Mouse (Mus musculus) midbrain, embryonic 13.5 days (tissue): ENCODE measurements around the gene Il9. TPM values are rescaled to one million over a fixed set of nuclear protein-coding genes. Genes with fewer than 3 reads are reported as not detected.

Experiments
- ATAC-seq: fragments of 200-750 bp; cut with Nextera tagmentation; 2 replicates; pipeline ENCODE4 v1.8.0; 2017; ENCODE audit warnings: mild to moderate bottlenecking, moderate TSS enrichment, moderate library complexity
- H3K27ac ChIP-seq: fragments of 300-500 bp; sonication (generic); 2 replicates; pipeline ENCODE4 v1.5.1; 2015; ENCODE audit warnings: inconsistent platforms, mild to moderate bottlenecking, moderate library complexity
- H3K27me3 ChIP-seq: fragments of 300-500 bp; sonication (generic); 2 replicates; pipeline ENCODE4 v1.6.1; 2015; ENCODE audit warnings: mild to moderate bottlenecking, inconsistent platforms
- H3K36me3 ChIP-seq: fragments of 300-500 bp; sonication (generic); 2 replicates; pipeline ENCODE4 v1.6.1; 2015; ENCODE audit warnings: mild to moderate bottlenecking, inconsistent platforms
- H3K4me1 ChIP-seq: fragments of 300-500 bp; sonication (generic); replicated peaks from 2 replicates; pipeline ENCODE4 v1.6.1; 2015; ENCODE audit warnings: inconsistent platforms
- H3K4me2 ChIP-seq: fragments of 300-500 bp; sonication (generic); replicated peaks from 2 replicates; pipeline ENCODE4 v1.6.1; 2015; ENCODE audit warnings: moderate library complexity, mild to moderate bottlenecking, inconsistent platforms
- H3K4me3 ChIP-seq: fragments of 300-500 bp; sonication (generic); replicated peaks from 2 replicates; pipeline ENCODE4 v1.5.1; 2015; ENCODE audit warnings: mild to moderate bottlenecking, inconsistent platforms
- H3K9ac ChIP-seq: fragments of 300-500 bp; sonication (generic); replicated peaks from 2 replicates; pipeline ENCODE4 v1.6.1; 2015; ENCODE audit warnings: mild to moderate bottlenecking, inconsistent platforms
- H3K9me3 ChIP-seq: fragments of 300-500 bp; sonication (generic); 2 replicates; pipeline ENCODE4 v1.6.1; 2016; ENCODE audit warnings: mild to moderate bottlenecking, inconsistent platforms
- WGBS: fragments of 180-500 bp; shearing (Covaris S2); methylation state at CpG from one replicate; pipeline ENCODE4 v1.1.7; 2015; 5-methylcytosine and 5-hydroxymethylcytosine counted together
- polyA plus RNA-seq: library from polyadenylated mRNA; unstranded; fragments of >200 nt; fragmentation: Nextera tagmentation; extraction: Ambion mirVana; gene quantifications from 2 replicates; pipeline ENCODE4 v1.2.1, GENCODE M21; 2015

The Il9 gene
- polyA plus RNA-seq, 1 experiment from 2014 or later: not detected

DNA sequence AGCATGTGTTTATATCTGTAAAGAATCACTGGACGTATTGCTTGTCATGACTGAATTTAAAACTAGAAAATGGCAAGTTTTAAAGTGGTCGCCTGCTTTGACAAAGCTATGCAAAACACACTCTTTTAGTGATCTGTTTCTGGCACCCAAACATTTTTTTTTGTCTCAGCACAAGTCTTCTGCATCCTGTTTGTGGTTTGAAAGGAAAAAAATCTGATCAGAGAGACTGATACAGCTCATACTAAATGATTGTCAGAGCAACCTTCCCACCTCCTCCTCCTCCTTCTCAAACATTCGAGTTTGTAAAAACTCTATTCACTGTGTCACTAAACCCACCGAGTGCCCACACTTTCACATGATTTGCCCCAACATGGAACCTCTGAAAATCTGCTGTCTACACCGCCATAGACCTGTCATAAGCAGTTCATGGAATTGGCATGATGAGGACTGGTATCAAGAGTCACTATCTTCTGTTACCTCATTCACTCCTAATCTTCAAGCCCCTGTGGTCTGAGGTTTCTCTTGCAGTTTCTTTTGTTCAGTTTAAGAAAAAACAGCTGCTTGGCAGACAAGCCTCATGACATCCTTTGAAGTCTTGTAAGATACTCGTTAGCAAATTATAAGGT, 24.9 kb upstream of the Il9 start:
- no peak overlapping the region for H3K27ac ChIP-seq
- ATAC-seq: no peak
- H3K9me3 ChIP-seq: no peaks in the 10 kb centered on the region
- no peak overlapping the region for H3K9ac ChIP-seq
- no peaks in the 10 kb centered on the region for H3K4me1 ChIP-seq
- no peaks in the 10 kb centered on the region for H3K36me3 ChIP-seq
- no peak overlapping the region for H3K4me2 ChIP-seq
- no peaks in the 10 kb centered on the region for H3K27me3 ChIP-seq
- H3K4me3 ChIP-seq: no peak overlapping the region
- 80% methylated on average over 6 of the region's 6 CpGs for WGBS

DNA sequence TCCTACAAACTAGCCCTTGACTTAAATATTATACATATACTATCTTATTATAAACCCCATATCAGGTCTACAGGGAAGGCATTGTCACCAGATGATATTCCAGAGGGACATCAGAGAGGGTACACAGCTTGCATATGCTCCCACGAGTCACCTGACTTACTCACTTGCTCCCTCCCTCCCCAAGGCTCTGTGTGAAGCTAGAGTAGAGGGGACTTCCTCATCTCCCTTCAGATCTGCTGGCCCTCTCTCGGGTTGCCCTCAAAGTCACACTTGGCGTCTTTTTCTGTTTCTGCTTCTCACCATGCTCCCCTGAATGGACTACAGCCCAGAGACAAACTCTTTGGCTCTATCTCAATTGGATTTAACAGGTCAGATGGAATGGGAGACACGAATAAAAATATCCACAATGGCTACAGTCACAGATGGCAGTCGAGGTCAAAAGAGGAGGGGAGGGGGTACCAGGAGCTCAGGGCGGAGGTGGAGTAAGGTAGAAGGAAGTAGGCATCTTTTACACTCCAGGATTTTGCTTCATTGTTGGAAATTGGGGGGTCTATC, 19.9 kb upstream of the Il9 start:
- WGBS: 74% methylated on average over 6 of the region's 6 CpGs
- Histone ChIP-seq H3K9ac (no peak overlapping the region), H3K27ac (no peak overlapping the region), H3K4me1 (no peaks in the 10 kb centered on the region), H3K36me3 (no peaks in the 10 kb centered on the region), H3K27me3 (no peaks in the 10 kb centered on the region), H3K9me3 (no peaks in the 10 kb centered on the region), H3K4me2 (no peak overlapping the region), H3K4me3 (no peak overlapping the region)
- ATAC-seq: no peak

DNA sequence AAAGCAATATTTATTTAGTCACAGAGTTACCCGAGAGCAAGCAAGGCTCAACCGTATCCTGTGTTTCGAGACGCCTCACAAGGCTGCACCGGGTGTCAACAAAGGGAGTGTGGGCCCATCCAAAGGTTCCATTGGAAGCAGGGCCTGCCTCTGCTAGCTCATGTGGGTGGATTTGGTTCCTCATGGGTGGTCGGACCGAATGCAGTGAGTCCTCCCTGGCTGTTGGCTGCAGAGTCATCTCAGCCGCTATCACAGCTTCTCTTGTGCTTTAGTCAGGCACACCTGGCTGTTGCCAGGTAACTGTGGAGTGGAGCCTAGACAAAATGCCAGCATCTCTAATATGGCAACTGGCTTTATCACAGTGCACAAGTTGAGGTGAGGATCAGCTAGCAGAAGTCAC, 18.6 kb upstream of the Il9 start:
- WGBS: 91% methylated on average over 8 of the region's 8 CpGs
- H3K9me3 ChIP-seq: no peaks in the 10 kb centered on the region
- ATAC-seq: no peak
- H3K9ac ChIP-seq: no peak overlapping the region
- no peaks in the 10 kb centered on the region for H3K36me3 ChIP-seq
- no peak overlapping the region for H3K4me2 ChIP-seq
- H3K27me3 ChIP-seq: no peaks in the 10 kb centered on the region
- H3K27ac ChIP-seq: no peak overlapping the region
- H3K4me1 ChIP-seq: no peaks in the 10 kb centered on the region
- no peak overlapping the region for H3K4me3 ChIP-seq

DNA sequence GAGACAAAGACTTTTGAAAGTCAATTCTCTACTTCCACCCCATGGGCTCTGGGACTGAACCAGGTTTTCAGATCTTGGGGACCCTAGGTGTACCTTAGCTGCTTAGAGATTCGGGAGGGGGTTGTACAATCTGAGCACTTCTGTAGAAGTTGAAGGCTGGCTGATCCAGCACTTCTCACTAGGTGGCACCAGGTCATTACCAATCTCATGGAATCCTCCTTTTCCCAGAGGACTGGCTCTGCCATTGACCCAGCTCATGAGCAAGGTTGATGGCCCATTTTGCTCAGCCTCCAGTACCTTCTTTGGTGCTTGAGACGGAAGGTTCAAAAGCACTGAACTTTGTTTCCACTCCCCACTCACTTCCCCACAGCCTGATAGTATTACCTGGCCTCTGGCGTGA, 18.1 kb upstream of the Il9 start:
- ATAC-seq: no peak
- Histone ChIP-seq H3K27me3 (no peaks in the 10 kb centered on the region), H3K9me3 (no peaks in the 10 kb centered on the region), H3K27ac (no peak overlapping the region), H3K4me2 (no peak overlapping the region), H3K9ac (no peak overlapping the region), H3K4me1 (no peaks in the 10 kb centered on the region), H3K4me3 (no peak overlapping the region), H3K36me3 (no peaks in the 10 kb centered on the region)
- 79% methylated on average over 3 of the region's 3 CpGs for WGBS

DNA sequence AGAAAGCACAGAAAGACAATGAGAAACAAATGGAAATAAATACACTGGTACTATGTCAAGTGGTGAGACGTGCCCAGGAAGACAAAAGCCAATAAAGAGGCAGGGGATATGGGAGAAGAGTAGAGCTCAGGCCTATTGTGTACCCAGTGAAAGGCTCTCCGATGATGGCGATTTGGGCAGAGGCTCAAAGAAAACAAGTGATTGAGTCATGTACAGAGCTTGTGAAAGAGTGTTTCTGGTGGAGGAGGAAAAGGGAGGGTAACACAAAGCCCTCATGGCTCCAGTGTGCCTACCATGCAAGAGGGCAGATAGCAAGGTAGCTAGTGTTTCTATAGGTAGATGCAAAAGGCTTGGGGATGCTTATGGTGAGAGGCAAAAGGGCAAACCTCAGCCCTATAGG, 12.4 kb upstream of the Il9 start:
- Histone ChIP-seq H3K9ac (no peak overlapping the region), H3K4me3 (no peak overlapping the region), H3K4me1 (no peaks in the 10 kb centered on the region), H3K4me2 (no peak overlapping the region), H3K36me3 (no peaks in the 10 kb centered on the region), H3K27me3 (no peaks in the 10 kb centered on the region), H3K9me3 (0 out of 2 replicates have a peak, but pooled peaks cover 6% of the 10 kb centered on the region), H3K27ac (no peak overlapping the region)
- WGBS: 26% methylated on average over 3 of the region's 3 CpGs
- ATAC-seq: no peak

DNA sequence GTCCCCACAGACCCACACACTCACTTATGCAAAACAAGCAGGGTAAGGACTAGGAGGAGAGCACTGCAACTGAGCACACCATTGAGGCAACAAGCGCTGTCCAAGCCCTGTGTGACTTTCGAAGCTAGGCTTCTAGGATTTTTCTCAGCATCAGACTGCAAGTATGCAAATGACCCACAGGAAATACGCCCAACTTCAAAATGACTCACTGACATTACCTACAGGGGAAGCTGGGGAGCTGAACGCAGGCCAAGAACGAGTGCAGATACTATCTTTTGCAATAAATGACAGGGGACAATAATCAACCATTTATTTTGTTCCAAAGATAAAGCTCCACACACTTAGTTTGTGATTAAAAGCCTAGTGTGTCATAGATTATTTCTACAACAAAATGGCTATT, 6.0 kb upstream of the Il9 start:
- no peak for ATAC-seq
- Histone ChIP-seq H3K9ac (no peak overlapping the region), H3K9me3 (0 out of 2 replicates have a peak, but pooled peaks cover 7% of the 10 kb centered on the region), H3K4me2 (no peak overlapping the region), H3K36me3 (no peaks in the 10 kb centered on the region), H3K4me1 (no peaks in the 10 kb centered on the region), H3K4me3 (no peak overlapping the region), H3K27ac (no peak overlapping the region), H3K27me3 (no peaks in the 10 kb centered on the region)
- 80% methylated on average over 5 of the region's 5 CpGs for WGBS

DNA sequence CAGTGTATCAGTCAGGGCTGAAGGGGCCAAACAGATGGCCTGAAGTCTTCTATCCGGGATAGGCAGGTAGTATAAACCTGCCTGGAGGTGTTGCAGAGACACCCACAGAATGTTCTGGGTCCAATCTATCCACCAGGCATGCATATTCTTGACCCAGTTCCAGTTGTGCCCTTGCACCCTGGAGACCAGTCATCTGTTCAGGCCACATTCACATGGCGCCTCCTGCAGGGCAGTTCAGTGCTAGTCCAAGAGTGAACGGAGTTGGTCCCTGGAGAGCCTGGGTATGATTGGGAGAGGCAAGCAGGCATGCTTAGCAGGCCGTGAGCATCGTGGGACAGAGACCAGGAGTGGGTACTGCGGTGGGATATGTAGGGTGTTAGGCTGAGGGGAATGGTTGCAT, 4.0 kb downstream of the Il9 start:
- Histone ChIP-seq H3K9me3 (no peaks in the 10 kb centered on the region), H3K4me1 (no peaks in the 10 kb centered on the region), H3K4me3 (no peak overlapping the region), H3K27me3 (0 out of 2 replicates have a peak, but pooled peaks cover 3% of the 10 kb centered on the region), H3K9ac (no peak overlapping the region), H3K36me3 (no peaks in the 10 kb centered on the region), H3K27ac (no peak overlapping the region), H3K4me2 (no peak overlapping the region)
- ATAC-seq: no peak
- 81% methylated on average over 6 of the region's 6 CpGs for WGBS

DNA sequence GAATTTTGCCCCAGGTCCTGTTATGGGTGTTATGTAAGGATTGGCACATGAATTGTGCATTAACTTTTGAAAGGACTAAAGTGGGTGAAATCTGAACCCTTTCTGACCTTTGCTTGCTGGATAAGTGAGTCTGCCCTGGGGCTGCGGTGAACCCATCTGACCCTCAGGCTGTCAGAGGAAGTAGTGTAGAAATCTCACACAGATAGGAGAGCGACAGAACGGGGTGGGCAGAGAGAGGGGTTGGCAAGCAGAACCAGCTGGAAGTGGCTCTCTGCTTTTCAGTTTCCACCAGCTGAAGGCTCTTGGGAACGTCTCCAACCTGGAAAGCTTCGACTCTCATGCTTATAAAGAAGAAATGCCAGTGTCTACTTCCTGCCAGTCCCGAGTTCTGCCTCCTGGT, 4.8 kb downstream of the Il9 start:
- Histone ChIP-seq H3K36me3 (no peaks in the 10 kb centered on the region), H3K4me1 (no peaks in the 10 kb centered on the region), H3K9me3 (no peaks in the 10 kb centered on the region), H3K4me2 (no peak overlapping the region), H3K4me3 (no peak overlapping the region), H3K27ac (no peak overlapping the region), H3K9ac (no peak overlapping the region), H3K27me3 (0 out of 2 replicates have a peak, but pooled peaks cover 3% of the 10 kb centered on the region)
- ATAC-seq: no peak
- 65% methylated on average over 6 of the region's 6 CpGs for WGBS

DNA sequence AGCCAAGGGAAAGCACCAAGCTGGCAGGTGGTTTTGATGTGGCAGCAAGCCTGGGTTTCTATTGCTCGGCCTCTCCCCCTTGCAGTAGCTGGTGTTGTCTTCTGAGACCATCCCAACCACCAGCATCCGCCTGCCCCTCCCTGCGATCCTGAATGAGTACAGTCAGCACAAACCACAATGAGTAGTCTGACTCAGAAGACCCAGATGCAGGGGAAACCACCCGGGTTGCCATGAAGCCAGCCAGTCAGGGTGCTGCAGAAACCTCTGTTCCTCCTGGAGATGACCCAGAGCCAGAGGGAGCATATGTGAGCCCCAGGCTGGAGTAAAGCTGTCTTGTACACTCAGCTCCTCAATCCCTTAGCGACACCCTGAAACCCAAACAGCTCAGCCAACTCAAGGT, 5.3 kb downstream of the Il9 start:
- H3K4me2 ChIP-seq: no peak overlapping the region
- no peak overlapping the region for H3K27ac ChIP-seq
- no peak overlapping the region for H3K4me3 ChIP-seq
- no peaks in the 10 kb centered on the region for H3K36me3 ChIP-seq
- H3K9me3 ChIP-seq: no peaks in the 10 kb centered on the region
- 85% methylated on average over 5 of the region's 5 CpGs for WGBS
- H3K9ac ChIP-seq: no peak overlapping the region
- no peak for ATAC-seq
- H3K27me3 ChIP-seq: 0 out of 2 replicates have a peak, but pooled peaks cover 3% of the 10 kb centered on the region
- H3K4me1 ChIP-seq: no peaks in the 10 kb centered on the region

DNA sequence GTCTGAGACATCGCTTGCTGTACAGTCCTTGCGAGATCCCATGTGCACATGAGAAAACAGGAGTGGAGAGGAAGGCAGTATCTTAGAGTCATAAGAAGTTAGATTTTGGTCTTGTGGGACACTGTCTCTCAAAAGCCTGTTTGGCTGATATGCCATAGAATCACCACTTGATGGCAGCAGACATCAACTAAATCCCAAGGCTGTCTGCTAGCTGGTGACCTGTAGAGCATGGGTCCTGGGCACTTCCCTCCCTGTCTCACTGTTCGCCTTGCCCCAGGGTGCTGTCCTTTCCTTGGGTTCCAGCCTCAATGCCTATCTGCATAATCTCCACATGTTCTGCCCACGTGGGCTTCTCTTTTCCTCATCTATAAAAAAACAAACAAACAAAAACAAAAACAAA, 6.7 kb downstream of the Il9 start:
- H3K9me3 ChIP-seq: no peaks in the 10 kb centered on the region
- no peak overlapping the region for H3K9ac ChIP-seq
- peak; percentile 55; the same call in 1 of the 2 replicates for ATAC-seq
- whole genome bisulfite sequencing: 28% methylated on average over 4 of the region's 4 CpGs
- no peak overlapping the region for H3K4me3 ChIP-seq
- H3K27me3 ChIP-seq: 0 out of 2 replicates have a peak, but pooled peaks cover 3% of the 10 kb centered on the region
- H3K27ac ChIP-seq: no peak overlapping the region
- H3K36me3 ChIP-seq: no peaks in the 10 kb centered on the region
- H3K4me2 ChIP-seq: no peak overlapping the region
- H3K4me1 ChIP-seq: no peaks in the 10 kb centered on the region

DNA sequence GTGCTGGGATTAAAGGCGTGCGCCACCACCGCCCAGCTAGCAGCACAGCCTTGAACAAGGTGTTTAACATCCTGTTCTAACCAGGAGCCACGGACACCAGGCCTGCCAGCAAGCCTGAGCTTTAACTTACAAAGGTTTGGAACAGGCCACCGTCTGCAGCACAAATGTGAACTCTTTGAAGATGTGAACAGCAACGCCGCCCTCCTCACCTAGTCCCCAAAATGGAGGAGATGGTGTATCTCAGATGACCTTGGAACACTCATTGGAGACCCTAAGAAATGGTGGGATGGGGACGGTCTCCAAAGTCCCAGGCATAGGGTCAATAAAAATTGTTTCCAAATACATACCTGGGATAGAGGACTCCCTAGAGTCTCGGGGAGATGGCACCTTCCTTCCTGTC, 9.4 kb downstream of the Il9 start:
- H3K27me3 ChIP-seq: 0 out of 2 replicates have a peak, but pooled peaks cover 3% of the 10 kb centered on the region
- no peak overlapping the region for H3K27ac ChIP-seq
- H3K9me3 ChIP-seq: no peaks in the 10 kb centered on the region
- no peaks in the 10 kb centered on the region for H3K4me1 ChIP-seq
- no peak for ATAC-seq
- H3K36me3 ChIP-seq: no peaks in the 10 kb centered on the region
- WGBS: 94% methylated on average over 9 of the region's 9 CpGs
- H3K9ac ChIP-seq: no peak overlapping the region
- H3K4me3 ChIP-seq: no peak overlapping the region
- H3K4me2 ChIP-seq: no peak overlapping the region

DNA sequence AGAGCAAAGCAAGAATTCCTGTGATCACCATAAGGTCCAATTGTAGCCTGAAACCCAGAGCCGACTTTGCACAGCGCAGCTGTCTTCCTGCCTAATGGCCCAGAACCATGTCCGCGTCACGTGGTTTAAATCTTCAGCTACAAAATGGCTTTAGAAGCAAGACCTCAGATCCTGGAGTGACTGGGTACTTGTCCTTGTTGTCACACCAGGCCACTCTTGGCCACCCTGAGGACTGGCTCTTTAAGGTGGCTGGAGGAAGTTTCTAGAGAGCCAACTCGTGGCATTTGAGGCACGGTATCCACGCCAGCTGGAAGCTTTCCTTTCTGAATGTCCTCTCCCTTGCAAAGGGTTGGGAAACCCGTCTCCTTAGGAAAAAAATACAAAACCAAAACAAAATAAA, 10.1 kb downstream of the Il9 start:
- Histone ChIP-seq H3K9ac (no peak overlapping the region), H3K9me3 (no peaks in the 10 kb centered on the region), H3K4me2 (no peak overlapping the region), H3K4me3 (no peak overlapping the region), H3K4me1 (no peaks in the 10 kb centered on the region), H3K36me3 (no peaks in the 10 kb centered on the region), H3K27me3 (0 out of 2 replicates have a peak, but pooled peaks cover 3% of the 10 kb centered on the region), H3K27ac (no peak overlapping the region)
- WGBS: 79% methylated on average over 9 of the region's 9 CpGs
- ATAC-seq: no peak

DNA sequence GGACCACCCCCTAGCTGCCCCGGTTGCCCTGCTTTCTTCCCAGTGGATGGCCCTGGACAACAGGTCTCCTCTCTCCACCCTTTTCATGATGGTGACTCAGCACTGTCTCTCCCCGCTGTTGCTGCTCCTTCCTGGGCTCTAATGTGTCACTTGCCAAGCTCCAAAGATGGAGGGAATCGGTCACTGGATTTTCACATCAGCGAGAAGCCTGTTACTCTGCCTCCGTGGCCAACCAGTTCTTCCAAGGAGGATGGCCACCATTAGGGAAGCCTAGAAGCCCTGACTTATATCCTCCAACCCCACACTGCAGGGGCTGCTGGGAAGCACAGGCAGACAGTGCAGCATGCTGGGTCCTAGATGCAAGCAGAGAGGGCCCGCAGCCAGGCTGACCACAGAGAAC, 10.8 kb downstream of the Il9 start:
- Histone ChIP-seq H3K4me1 (no peaks in the 10 kb centered on the region), H3K36me3 (no peaks in the 10 kb centered on the region), H3K27ac (no peak overlapping the region), H3K4me2 (no peak overlapping the region), H3K9me3 (no peaks in the 10 kb centered on the region), H3K4me3 (no peak overlapping the region), H3K9ac (no peak overlapping the region), H3K27me3 (0 out of 2 replicates have a peak, but pooled peaks cover 3% of the 10 kb centered on the region)
- WGBS: 88% methylated on average over 6 of the region's 6 CpGs
- ATAC-seq: no peak
